Mouse (Mus musculus) ovary, postnatal 14 days (tissue): Measurements from ENCODE around the gene Snx6.
"Not testable (repeated sequence)": the region's sequence is repeated elsewhere in the genome, so short reads cannot be mapped to it uniquely, and the experiment has no call there.

Source experiments
- DNase-seq: peaks from one replicate; pipeline ENCODE4 v3.0.0; 2022; ENCODE audit warnings: low spot score

Snx6 gene

GRCm38 (mm10) chr12:54803531-54803930, 8.0 kb upstream of the Snx6 start:
- DNase-seq: no peak

GRCm38 (mm10) chr12:54796516-54797195, 1.2 kb upstream of the Snx6 start:
- DNase-seq: no peak

- DNase-seq: no peak
These were observed 1.1 kb downstream of the Snx6 start for GRCm38 (mm10) chr12:54794392-54794791.

GRCm38 (mm10) chr12:54791465-54791864, 4.0 kb downstream of the Snx6 start:
- DNase-seq: no peak

GRCm38 (mm10) chr12:54789346-54790143, 6.0 kb downstream of the Snx6 start:
- DNase-seq: no peak

GRCm38 (mm10) chr12:54763624-54764023, 31.9 kb downstream of the Snx6 start:
- no peak for DNase-seq

- no peak for DNase-seq
These were observed 34.8 kb downstream of the Snx6 start for GRCm38 (mm10) chr12:54760676-54761075.

- DNase-seq: no peak
These were observed 36.7 kb downstream of the Snx6 start for GRCm38 (mm10) chr12:54758846-54759245.

- no peak for DNase-seq
These were observed 46.9 kb downstream of the Snx6 start for GRCm38 (mm10) chr12:54748647-54749046.

GRCm38 (mm10) chr12:54738661-54739243, 56.8 kb downstream of the Snx6 start:
- DNase-seq: not testable (repeated sequence)

GRCm38 (mm10) chr12:54737891-54738660, 57.4 kb downstream of the Snx6 start:
- not testable (repeated sequence) for DNase-seq

- DNase-seq: not testable (repeated sequence)
These were observed 61.0 kb downstream of the Snx6 start for GRCm38 (mm10) chr12:54734307-54735131.

- not testable (repeated sequence) for DNase-seq
These were observed 66.1 kb downstream of the Snx6 start for GRCm38 (mm10) chr12:54729140-54730059.

GRCm38 (mm10) chr12:54718871-54719786, 76.4 kb downstream of the Snx6 start:
- not testable (repeated sequence) for DNase-seq

GRCm38 (mm10) chr12:54717516-54717915, 78.0 kb downstream of the Snx6 start:
- DNase-seq: not testable (repeated sequence)

GRCm38 (mm10) chr12:54713822-54714626, 81.5 kb downstream of the Snx6 start:
- not testable (repeated sequence) for DNase-seq

GRCm38 (mm10) chr12:54710494-54710879, 85.0 kb downstream of the Snx6 start:
- not testable (repeated sequence) for DNase-seq
